Mouse (Mus musculus): ENCODE measurements around the gene Npy2r. TPM values are rescaled to one million over a fixed set of nuclear protein-coding genes. Genes with fewer than 3 reads are reported as not detected.

The Npy2r gene
- 24.4 and 26.7 TPM in 2 replicates for polyA plus RNA-seq (2021; fragmentation: Nextera tagmentation)
- long read RNA-seq, experiment 1, transcript Npy2r-201 (2 exons, 3,364 nt), result minor isoform, 5 of 65 reads
- long read RNA-seq, experiment 1, transcript Npy2r-202 (2 exons, 3,325 nt), result major isoform, 30 of 65 reads
- long read RNA-seq, experiment 1, transcript Npy2r-204 (2 exons, 1,689 nt), result minor isoform, 7 of 65 reads
- long read RNA-seq, experiment 1, partial matches to known transcripts, result 0 of 65 reads
- long read RNA-seq, experiment 1, other reads (novel, unspliced or antisense), result 23 of 65 reads
- long read RNA-seq, experiment 2, transcript Npy2r-201 (2 exons, 3,364 nt), result minor isoform, 30 of 259 reads
- long read RNA-seq, experiment 2, transcript Npy2r-202 (2 exons, 3,325 nt), result major isoform, 129 of 259 reads
- long read RNA-seq, experiment 2, transcript Npy2r-204 (2 exons, 1,689 nt), result minor isoform, 80 of 259 reads
- long read RNA-seq, experiment 2, partial matches to known transcripts, result 0 of 259 reads
- long read RNA-seq, experiment 2, other reads (novel, unspliced or antisense), result 20 of 259 reads

GRCm38 (mm10) chr3:82547908-82548721 is at the start of gene Npy2r:
Gene Npy2r, minus strand, starts transcription at chr3:82548084.

Other genes with a start within 250 kb of the Npy2r start
- 44.8 and 45.6 TPM in 2 replicates for gene Map9, start 190.0 kb downstream of the Npy2r start, polyA plus RNA-seq (2021; fragmentation: Nextera tagmentation)

Data from layer of hippocampus, adult 6 months (tissue).